Mouse (Mus musculus): ENCODE results near the gene Ybx1. TPM values are rescaled to one million over a fixed set of nuclear protein-coding genes. Genes with fewer than 3 reads are reported as not detected.
A peak's percentile ranks its signal among the peaks of the same experiment; 100 is the strongest.

Ybx1 gene
- polyA plus RNA-seq, 1 experiment from 2014 or later: 553 TPM

GRCm38 (mm10) chr4:119233256-119233901 is 61.0 kb downstream of the Ybx1 start:
- no peaks in the 10 kb centered on the region for H3K4me1 ChIP-seq (replicated peaks; ENCODE audit: control insufficient read depth, insufficient read depth, low read length)
- ATAC-seq: peak; percentile 39
- peaks cover 11% of the 10 kb centered on the region; the same call in 1 of the 2 replicates for H3K36me3 ChIP-seq (ENCODE audit: control insufficient read depth, insufficient read depth)
- peak overlapping the region; percentile 24; the same call in 1 of the 2 replicates for H3K27ac ChIP-seq (ENCODE audit: low read depth, low read length)
- peak overlapping the region; percentile 95 for H3K4me2 ChIP-seq (replicated peaks; ENCODE audit: low read depth)
- no peaks in the 10 kb centered on the region for H3K27me3 ChIP-seq (replicated peaks; ENCODE audit: control insufficient read depth, insufficient read depth, low read length)
- peak overlapping the region; percentile 62 for H3K4me3 ChIP-seq (ENCODE audit: low read depth, low read length)
- TF ChIP-seq CTCF (IDR thresholded peaks at IDR 0.05; ENCODE audit: low read depth): peak; percentile 42; the same call in 1 of the 2 replicates
- H3K9ac ChIP-seq (ENCODE audit: low read depth, low read length): peak overlapping the region; percentile 53
- under 1% methylated on average over 36 of the region's 36 CpGs for WGBS
- no peaks in the 10 kb centered on the region for H3K9me3 ChIP-seq (ENCODE audit: control insufficient read depth)

DNA sequence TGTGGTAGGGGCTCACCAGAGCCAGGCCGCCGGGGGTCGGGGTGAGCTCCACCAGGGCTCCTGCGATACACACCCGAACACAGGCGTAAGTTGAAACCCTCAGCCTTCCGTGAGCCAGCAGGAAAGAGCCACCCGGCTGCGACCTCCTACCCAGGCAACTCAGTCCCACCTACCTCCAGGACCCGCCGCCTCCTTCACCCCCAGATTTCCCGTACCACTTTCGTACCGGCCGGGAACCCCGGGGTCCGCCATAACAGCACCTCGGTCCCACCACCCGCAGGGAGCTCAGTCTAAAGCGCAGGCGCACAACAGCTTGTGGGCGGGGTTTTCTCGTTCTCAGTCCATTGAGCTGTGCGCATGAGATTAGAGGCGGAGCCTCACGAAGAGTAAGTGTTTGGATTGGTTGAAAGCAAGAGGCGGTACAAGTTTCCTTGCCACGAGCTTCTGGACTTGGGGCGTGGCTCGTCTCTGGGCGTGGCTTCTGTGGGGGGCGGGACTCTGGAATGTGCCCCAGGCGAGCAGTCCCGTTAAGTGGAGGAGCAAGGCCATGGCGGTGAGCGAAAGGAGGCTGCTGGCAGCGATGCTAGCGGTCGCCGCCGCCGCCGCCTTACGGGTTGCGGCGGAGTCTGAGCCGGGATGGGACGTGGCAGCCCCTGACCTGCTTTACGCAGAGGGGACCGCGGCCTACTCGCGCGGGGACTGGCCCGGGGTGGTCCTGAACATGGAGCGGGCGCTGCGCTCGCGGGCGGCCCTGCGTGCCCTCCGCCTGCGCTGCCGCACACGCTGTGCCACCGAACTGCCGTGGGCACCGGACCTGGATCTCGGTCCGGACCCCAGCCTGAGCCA is 61.8 kb downstream of the Ybx1 start, which contains the start of the genes AU022252 and P3h1:
AU022252 (minus strand) TSS at position 303 of the 846 bp plus-strand sequence.
P3h1 (plus strand) TSS at position 506 of the 846 bp plus-strand sequence.
- H3K4me2 ChIP-seq (replicated peaks; ENCODE audit: low read depth): peak within 1 kb of the TSS; percentile 95
- peak within 1 kb of the TSS; percentile 24; the same call in 1 of the 2 replicates for H3K27ac ChIP-seq (ENCODE audit: low read depth, low read length)
- H3K36me3 ChIP-seq (ENCODE audit: control insufficient read depth, insufficient read depth): peaks cover 19% of the 10 kb centered on the region; the same call in 1 of the 2 replicates
- TF ChIP-seq CTCF (IDR thresholded peaks at IDR 0.05; ENCODE audit: low read depth): no peak
- H3K9ac ChIP-seq (ENCODE audit: low read depth, low read length): peak within 1 kb of the TSS; percentile 60
- no peaks in the 10 kb centered on the region for H3K4me1 ChIP-seq (replicated peaks; ENCODE audit: control insufficient read depth, insufficient read depth, low read length)
- peak within 1 kb of the TSS; percentile 62 for H3K4me3 ChIP-seq (ENCODE audit: low read depth, low read length)
- WGBS: under 1% methylated on average over 71 of the region's 71 CpGs
- peak; percentile 97 for ATAC-seq
- no peaks in the 10 kb centered on the region for H3K27me3 ChIP-seq (replicated peaks; ENCODE audit: control insufficient read depth, insufficient read depth, low read length)
- no peaks in the 10 kb centered on the region for H3K9me3 ChIP-seq (ENCODE audit: control insufficient read depth)

Other genes with a start within 250 kb of the Ybx1 start
- 18.1 and 19.0 TPM in 2 replicates for gene Slc2a1, start 185.9 kb downstream of the Ybx1 start, polyA plus RNA-seq (2015; fragmentation: Nextera tagmentation; extraction: Ambion mirVana)
- 3.4 and 3.6 TPM in 2 replicates for gene Zfp691, start 120.4 kb downstream of the Ybx1 start, polyA plus RNA-seq (2015; fragmentation: Nextera tagmentation; extraction: Ambion mirVana)
- 0.05 and 0.18 TPM in 2 replicates for gene Ermap, start 104.6 kb downstream of the Ybx1 start, polyA plus RNA-seq (2015; fragmentation: Nextera tagmentation; extraction: Ambion mirVana)
- 88.1 and 91.6 TPM in 2 replicates for gene Svbp, start 99.3 kb downstream of the Ybx1 start, polyA plus RNA-seq (2015; fragmentation: Nextera tagmentation; extraction: Ambion mirVana)
- 0.10 and 0.12 TPM in 2 replicates for gene Tmem269, start 76.4 kb downstream of the Ybx1 start, polyA plus RNA-seq (2015; fragmentation: Nextera tagmentation; extraction: Ambion mirVana)
- gene AU022252, start 61.9 kb downstream of the Ybx1 start, polyA plus RNA-seq (2015; fragmentation: Nextera tagmentation; extraction: Ambion mirVana): 15.0 and 15.1 TPM in 2 replicates
- gene P3h1, start 61.7 kb downstream of the Ybx1 start, polyA plus RNA-seq (2015; fragmentation: Nextera tagmentation; extraction: Ambion mirVana): 12.2 and 13.0 TPM in 2 replicates
- gene Cldn19, start 39.2 kb downstream of the Ybx1 start, polyA plus RNA-seq (2015; fragmentation: Nextera tagmentation; extraction: Ambion mirVana): 12.8 and 13.5 TPM in 2 replicates
- gene Ppih, start 25.9 kb upstream of the Ybx1 start, polyA plus RNA-seq (2015; fragmentation: Nextera tagmentation; extraction: Ambion mirVana): 40.9 and 47.9 TPM in 2 replicates
- 0.64 and 1.3 TPM in 2 replicates for gene Ccdc30, start 120.9 kb upstream of the Ybx1 start, polyA plus RNA-seq (2015; fragmentation: Nextera tagmentation; extraction: Ambion mirVana)
- gene Ppcs, start 127.8 kb upstream of the Ybx1 start, polyA plus RNA-seq (2015; fragmentation: Nextera tagmentation; extraction: Ambion mirVana): 83.9 and 92.5 TPM in 2 replicates
- gene Zmynd12, start 128.2 kb upstream of the Ybx1 start, polyA plus RNA-seq (2015; fragmentation: Nextera tagmentation; extraction: Ambion mirVana): 0.52 and 0.59 TPM in 2 replicates
- 0.35 TPM in 2 replicates for gene Rimkla, start 198.0 kb upstream of the Ybx1 start, polyA plus RNA-seq (2015; fragmentation: Nextera tagmentation; extraction: Ambion mirVana)
- gene Foxj3, start 242.4 kb upstream of the Ybx1 start, polyA plus RNA-seq (2015; fragmentation: Nextera tagmentation; extraction: Ambion mirVana): 11.8 and 13.9 TPM in 2 replicates
- gene Frg2f1, start 244.9 kb upstream of the Ybx1 start, polyA plus RNA-seq (2015; fragmentation: Nextera tagmentation; extraction: Ambion mirVana): 4.8 and 5.9 TPM in 2 replicates